Mouse (Mus musculus) CH12.LX (cell line): ENCODE results near the gene Dtymk.

ENCODE experiments used
- CTCF ChIP-seq, 2 experiments: IDR thresholded peaks in 1 of 2; conservative IDR thresholded peaks in 1 of 2; 2 replicates each; pipeline ENCODE4 v1.5.1; 2011 to 2012; ENCODE audit warnings: low read depth in 2 of 2, low read length in 2 of 2, improper control_type of control experiment in 1 of 2, inconsistent platforms in 1 of 2, mild to moderate bottlenecking in 1 of 2, moderate library complexity in 1 of 2
- ELF1 ChIP-seq: IDR thresholded peaks from 2 replicates; pipeline ENCODE4 v1.6.1; 2014; ENCODE audit warnings: low read depth, mild to moderate bottlenecking, inconsistent platforms, low read length, improper control_type of control experiment
- EP300 ChIP-seq: IDR thresholded peaks from 2 replicates; pipeline ENCODE4 v1.6.1; 2011; ENCODE audit warnings: low read length, improper control_type of control experiment
- USF1 ChIP-seq: IDR thresholded peaks from 2 replicates; pipeline ENCODE4 v1.6.1; 2014; ENCODE audit warnings: low read depth, mild to moderate bottlenecking, inconsistent platforms, low read length, improper control_type of control experiment
- ZC3H11A ChIP-seq: IDR thresholded peaks from 2 replicates; pipeline ENCODE4 v1.6.1; 2012; ENCODE audit warnings: low read depth, mild to moderate bottlenecking, inconsistent platforms, low read length, improper control_type of control experiment

DNA sequence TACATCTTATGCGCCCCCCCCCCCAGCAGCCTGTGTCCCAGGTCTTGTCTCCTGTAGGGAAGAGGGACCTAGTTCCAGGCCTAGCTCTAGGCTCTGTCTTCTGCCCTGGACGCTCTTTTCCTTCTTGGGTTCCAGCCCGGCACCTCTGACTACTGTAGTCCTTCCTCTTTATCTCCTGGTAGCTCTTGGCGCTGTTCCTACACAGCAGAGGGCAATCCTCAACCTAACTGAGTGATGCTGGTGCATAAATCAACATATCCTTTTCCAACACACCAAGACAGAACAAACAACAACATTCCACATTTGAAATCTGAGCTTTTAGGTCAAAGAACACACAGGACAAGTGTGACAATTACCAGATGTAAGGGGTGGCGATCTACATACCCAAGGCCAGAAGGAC is 55.6 kb downstream of the Dtymk start:
- no peak for TF ChIP-seq USF1
- TF ChIP-seq CTCF (conservative IDR thresholded peaks at IDR 0.05 in 1 of 2, IDR thresholded peaks at IDR 0.05 in 1 of 2; ENCODE audit: low read depth in 2 of 2, low read length in 2 of 2) = no peak
- no peak for TF ChIP-seq EP300
- no peak for TF ChIP-seq ZC3H11A
- no peak for TF ChIP-seq ELF1
